Mouse (Mus musculus) stomach, embryonic 14.5 days (tissue): ENCODE measurements around the gene Slc22a23. TPM values are rescaled to one million over a fixed set of nuclear protein-coding genes. Genes with fewer than 3 reads are reported as not detected.
A peak's percentile ranks its signal among the peaks of the same experiment; 100 is the strongest.

Experiments
- ATAC-seq: fragments of 200-750 bp; cut with Nextera tagmentation; 2 replicates; pipeline ENCODE4 v1.8.0; 2017; ENCODE audit warnings: low read depth, moderate TSS enrichment; ENCODE audit not compliant: insufficient number of reproducible peaks, insufficient read depth, low FRiP score
- H3K27ac ChIP-seq: fragments of 300-500 bp; sonication (generic); 2 replicates; pipeline ENCODE4 v1.5.1; 2014; ENCODE audit warnings: mild to moderate bottlenecking, low read length, moderate library complexity, mixed read lengths
- H3K27me3 ChIP-seq: fragments of 300-500 bp; sonication (generic); 2 replicates; pipeline ENCODE4 v1.6.1; 2014; ENCODE audit warnings: low read length, control low read depth, mixed read lengths; ENCODE audit not compliant: control insufficient read depth, insufficient read depth
- H3K36me3 ChIP-seq: fragments of 300-500 bp; sonication (generic); 2 replicates; pipeline ENCODE4 v1.6.1; 2014; ENCODE audit warnings: mild to moderate bottlenecking, control low read depth, low read length, moderate library complexity, mixed read lengths; ENCODE audit not compliant: control insufficient read depth, insufficient read depth
- H3K4me1 ChIP-seq: fragments of 300-500 bp; sonication (generic); 2 replicates; pipeline ENCODE4 v1.6.1; 2014; ENCODE audit warnings: low read length, control low read depth, mixed read lengths; ENCODE audit not compliant: control insufficient read depth, insufficient read depth
- H3K4me2 ChIP-seq: fragments of 300-500 bp; sonication (generic); replicated peaks from 2 replicates; pipeline ENCODE4 v1.6.1; 2014; ENCODE audit warnings: low read depth, low read length, control low read depth
- H3K4me3 ChIP-seq: fragments of 300-500 bp; sonication (generic); 2 replicates; pipeline ENCODE4 v1.5.1; 2014; ENCODE audit warnings: low read depth, low read length, control low read depth
- H3K9ac ChIP-seq: fragments of 300-500 bp; sonication (generic); replicated peaks from 2 replicates; pipeline ENCODE4 v1.6.1; 2014; ENCODE audit warnings: low read depth, mild to moderate bottlenecking, control low read depth, low read length, moderate library complexity, mixed read lengths
- H3K9me3 ChIP-seq: fragments of 300-500 bp; sonication (generic); 2 replicates; pipeline ENCODE4 v1.6.1; 2016; ENCODE audit warnings: low read depth, low read length, control low read depth; ENCODE audit not compliant: control insufficient read depth
- WGBS: fragments of 180-500 bp; shearing (Covaris S2); extraction: QIAGEN DNeasy Blood & Tissue Kit; methylation state at CpG from one replicate; pipeline ENCODE4 v1.1.7; 2014; 5-methylcytosine and 5-hydroxymethylcytosine counted together
- polyA plus RNA-seq: library from polyadenylated mRNA; unstranded; fragments of >200 nt; fragmentation: Nextera tagmentation; extraction: Ambion mirVana; gene quantifications from 2 replicates; pipeline ENCODE4 v1.2.1, GENCODE M21; 2014

Slc22a23 gene
- polyA plus RNA-seq, 1 experiment from 2014 or later: 4.9 TPM

DNA sequence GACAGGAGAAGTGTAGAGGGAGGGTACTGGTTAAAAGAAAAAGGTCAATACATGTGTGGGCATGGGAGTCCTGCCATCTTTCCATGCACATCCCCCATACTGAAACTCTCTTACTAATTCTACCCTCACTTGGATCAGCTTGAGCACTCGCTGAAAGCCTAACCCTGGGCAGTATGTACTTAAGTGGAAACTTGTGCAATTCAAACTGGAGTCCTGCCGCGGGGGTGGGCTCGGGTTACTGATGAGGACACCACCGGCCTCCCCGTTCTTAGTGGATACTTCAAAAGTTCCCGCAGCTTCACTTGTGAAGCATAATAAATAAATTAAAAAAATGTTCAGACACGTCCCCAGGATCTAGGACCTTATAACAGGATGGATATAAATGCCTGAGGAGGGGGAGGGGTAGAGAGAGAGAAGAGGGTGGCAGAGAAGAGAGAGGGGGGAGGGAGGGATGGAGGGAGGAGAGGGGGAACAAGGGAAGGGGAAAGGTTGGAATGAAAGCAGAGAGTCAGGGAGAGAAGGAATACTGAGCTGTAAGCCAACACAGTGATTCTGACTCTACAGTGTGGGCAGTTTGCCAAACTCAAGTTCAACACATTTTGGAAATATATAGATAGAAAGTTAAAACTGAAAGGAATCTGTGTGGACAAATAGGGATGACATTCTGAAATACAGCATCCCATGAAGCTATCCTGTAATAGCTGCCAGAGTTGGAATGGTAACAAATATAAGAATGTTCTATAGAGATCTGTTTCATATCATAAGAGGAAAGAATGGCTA, 72.5 kb downstream of the Slc22a23 start:
- no peak for ATAC-seq
- Histone ChIP-seq H3K4me2 (no peak overlapping the region), H3K36me3 (no peaks in the 10 kb centered on the region), H3K9ac (no peak overlapping the region), H3K27me3 (no peaks in the 10 kb centered on the region), H3K4me1 (peaks cover 8% of the 10 kb centered on the region; the same call in 1 of the 2 replicates), H3K27ac (peak overlapping the region; percentile 33; the same call in 1 of the 2 replicates), H3K9me3 (no peaks in the 10 kb centered on the region), H3K4me3 (no peak overlapping the region)
- 25% methylated on average over 8 of the region's 8 CpGs for WGBS

DNA sequence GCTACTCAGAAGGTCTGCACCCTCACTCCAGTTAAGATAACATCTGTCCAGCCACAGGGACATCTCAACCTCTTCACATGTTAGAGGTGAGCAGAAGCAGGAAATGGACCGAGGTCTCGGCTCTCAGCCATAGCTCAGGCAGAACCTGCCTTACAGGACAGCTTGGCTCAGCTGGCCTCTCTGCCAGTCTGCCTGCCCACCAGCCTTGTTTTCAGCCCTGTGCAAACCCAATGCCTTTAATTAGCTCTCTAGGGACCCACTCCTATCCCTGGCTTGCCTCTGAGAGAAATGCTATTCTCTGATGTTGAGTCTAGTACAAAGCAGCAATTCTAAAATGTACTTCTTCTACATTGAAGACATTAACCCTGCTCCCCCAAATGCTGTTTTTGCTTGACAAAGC, 73.3 kb downstream of the Slc22a23 start:
- Histone ChIP-seq H3K4me2 (no peak overlapping the region), H3K4me3 (no peak overlapping the region), H3K36me3 (no peaks in the 10 kb centered on the region), H3K27ac (no peak overlapping the region), H3K4me1 (peaks cover 8% of the 10 kb centered on the region; the same call in 1 of the 2 replicates), H3K27me3 (no peaks in the 10 kb centered on the region), H3K9me3 (no peaks in the 10 kb centered on the region), H3K9ac (no peak overlapping the region)
- ATAC-seq: no peak
- 74% methylated on average over 2 of the region's 2 CpGs for WGBS

DNA sequence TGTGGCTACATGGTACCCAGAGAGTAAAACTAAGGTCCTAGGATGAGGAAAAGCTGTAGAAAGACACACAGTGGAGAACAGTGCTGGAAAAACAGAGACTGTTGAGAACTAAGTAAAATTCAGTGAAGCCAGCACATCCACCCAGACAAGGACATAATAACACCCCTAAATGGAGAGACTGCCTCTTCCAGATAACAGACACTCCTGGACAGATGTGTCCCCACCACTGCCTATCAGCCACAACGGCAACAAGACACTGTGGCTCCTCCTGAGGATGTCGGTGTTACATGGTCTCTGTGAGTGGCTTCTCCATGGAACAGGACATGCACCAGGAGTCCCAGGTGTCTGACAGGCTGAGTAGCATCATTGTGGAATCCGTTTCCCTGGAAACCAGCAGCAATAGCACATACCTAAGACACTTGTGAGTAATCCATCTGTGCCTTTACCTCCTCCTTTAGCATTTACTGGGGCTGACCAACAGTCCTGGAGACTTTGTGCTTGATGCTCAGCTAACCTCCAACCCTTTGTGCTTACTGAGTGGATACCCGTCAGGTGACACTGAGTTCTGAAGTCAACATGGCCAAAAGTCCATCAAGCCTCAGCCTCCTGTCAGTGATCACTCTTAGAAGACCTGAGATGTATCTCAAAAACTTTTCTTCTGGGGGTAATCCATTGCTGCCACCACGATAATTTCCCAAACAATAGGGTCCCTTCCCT, 73.9 kb downstream of the Slc22a23 start:
- 82% methylated on average over 5 of the region's 5 CpGs for WGBS
- peaks cover 8% of the 10 kb centered on the region; the same call in 1 of the 2 replicates for H3K4me1 ChIP-seq
- ATAC-seq: no peak
- H3K4me2 ChIP-seq: no peak overlapping the region
- H3K9ac ChIP-seq: no peak overlapping the region
- no peaks in the 10 kb centered on the region for H3K27me3 ChIP-seq
- no peaks in the 10 kb centered on the region for H3K36me3 ChIP-seq
- H3K27ac ChIP-seq: no peak overlapping the region
- H3K9me3 ChIP-seq: no peaks in the 10 kb centered on the region
- H3K4me3 ChIP-seq: no peak overlapping the region

DNA sequence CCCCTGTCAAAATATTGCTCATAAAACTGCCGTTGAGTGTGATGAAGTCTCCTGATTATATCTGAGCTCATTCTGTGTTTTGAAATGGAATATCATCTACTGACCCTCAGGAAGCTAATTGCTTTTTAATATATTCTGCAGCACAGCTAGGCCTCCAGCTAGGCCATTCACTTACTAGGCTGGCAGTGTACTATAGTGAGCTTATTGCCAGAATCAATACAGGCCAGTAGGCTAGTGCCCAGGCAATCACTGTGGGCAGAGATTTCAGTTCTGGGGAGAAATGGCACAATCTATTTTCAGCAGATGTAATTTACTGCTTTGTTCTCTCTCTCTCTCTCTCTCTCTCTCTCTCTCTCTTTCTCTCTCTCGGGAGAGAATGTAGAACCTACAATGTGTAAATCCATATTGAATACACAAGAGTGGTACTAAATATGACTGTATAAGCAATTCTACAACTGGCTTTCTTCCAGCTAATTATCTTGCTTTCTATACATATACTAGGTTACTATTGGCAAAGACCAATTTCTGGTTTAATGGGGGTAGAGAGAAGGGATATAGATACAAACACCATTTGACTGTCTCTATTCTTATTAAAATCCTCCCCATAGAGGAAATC, 75.5 kb downstream of the Slc22a23 start:
- Histone ChIP-seq H3K27ac (no peak overlapping the region), H3K36me3 (no peaks in the 10 kb centered on the region), H3K9me3 (no peaks in the 10 kb centered on the region), H3K4me3 (no peak overlapping the region), H3K4me1 (peaks cover 10% of the 10 kb centered on the region; the same call in 1 of the 2 replicates), H3K27me3 (no peaks in the 10 kb centered on the region), H3K9ac (no peak overlapping the region), H3K4me2 (no peak overlapping the region)
- ATAC-seq: no peak
- 60% methylated on average over 2 of the region's 2 CpGs for WGBS

DNA sequence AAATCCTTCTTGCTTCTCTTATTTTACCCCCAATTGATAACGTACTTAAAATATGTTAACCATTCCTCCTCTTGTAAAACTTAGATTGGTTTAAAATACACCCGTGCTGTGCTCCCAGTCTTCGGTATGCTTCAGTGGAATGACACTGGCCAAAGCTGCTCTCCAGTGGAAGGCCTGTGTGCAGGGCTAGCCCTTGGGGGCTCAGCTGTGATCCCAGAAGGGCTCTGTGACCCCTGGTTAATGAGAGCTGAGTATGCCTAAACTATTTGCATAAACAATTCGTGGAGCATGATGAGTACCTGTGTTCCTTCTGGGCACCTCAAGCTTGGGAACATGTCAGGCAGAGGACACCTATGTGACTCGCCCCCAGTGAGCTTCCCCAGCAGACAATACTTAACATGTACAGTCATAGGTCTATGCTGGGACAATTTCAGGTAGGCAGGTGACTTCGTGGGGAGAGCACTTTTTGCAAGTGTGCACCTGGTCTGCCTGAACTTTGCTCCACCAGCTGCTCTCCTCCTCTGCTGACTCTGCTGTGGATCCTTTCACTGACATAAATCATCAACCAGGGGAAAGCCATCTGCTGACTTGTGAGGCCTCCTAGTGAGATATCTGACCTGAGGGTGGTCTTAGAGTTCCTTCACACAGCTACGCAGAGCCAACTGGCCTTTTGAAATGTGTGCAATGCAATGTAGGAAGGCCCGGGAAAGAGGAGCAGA, 77.9 kb downstream of the Slc22a23 start:
- Histone ChIP-seq H3K4me3 (no peak overlapping the region), H3K4me1 (peaks cover 8% of the 10 kb centered on the region; the same call in 1 of the 2 replicates), H3K27me3 (no peaks in the 10 kb centered on the region), H3K9ac (no peak overlapping the region), H3K9me3 (no peaks in the 10 kb centered on the region), H3K36me3 (no peaks in the 10 kb centered on the region), H3K27ac (no peak overlapping the region), H3K4me2 (no peak overlapping the region)
- ATAC-seq: no peak
- WGBS: 71% methylated on average over 8 of the region's 8 CpGs

DNA sequence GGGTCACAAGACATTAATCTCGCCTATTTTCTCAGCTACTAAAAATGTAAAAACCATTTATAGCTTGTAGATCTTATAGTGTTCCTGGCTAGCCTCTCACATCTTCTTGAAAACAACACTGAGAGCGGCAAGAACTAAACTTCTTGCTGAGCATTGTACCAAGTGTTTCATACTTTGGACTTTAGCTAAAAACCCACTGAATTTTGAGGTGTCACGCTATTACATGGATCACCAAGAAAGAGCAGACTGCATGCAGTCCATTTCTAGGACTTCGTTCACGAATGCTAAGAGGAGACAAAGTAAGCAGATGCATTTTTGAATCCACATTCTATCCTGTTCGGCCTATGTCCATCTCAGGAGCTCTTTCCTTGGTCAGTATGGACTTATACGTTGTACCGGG, 78.9 kb downstream of the Slc22a23 start:
- Histone ChIP-seq H3K27ac (no peak overlapping the region), H3K27me3 (no peaks in the 10 kb centered on the region), H3K4me1 (peaks cover 3% of the 10 kb centered on the region; the same call in 1 of the 2 replicates), H3K36me3 (no peaks in the 10 kb centered on the region), H3K9ac (no peak overlapping the region), H3K9me3 (no peaks in the 10 kb centered on the region), H3K4me2 (no peak overlapping the region), H3K4me3 (no peak overlapping the region)
- 94% methylated on average over 8 of the region's 8 CpGs for WGBS
- no peak for ATAC-seq

DNA sequence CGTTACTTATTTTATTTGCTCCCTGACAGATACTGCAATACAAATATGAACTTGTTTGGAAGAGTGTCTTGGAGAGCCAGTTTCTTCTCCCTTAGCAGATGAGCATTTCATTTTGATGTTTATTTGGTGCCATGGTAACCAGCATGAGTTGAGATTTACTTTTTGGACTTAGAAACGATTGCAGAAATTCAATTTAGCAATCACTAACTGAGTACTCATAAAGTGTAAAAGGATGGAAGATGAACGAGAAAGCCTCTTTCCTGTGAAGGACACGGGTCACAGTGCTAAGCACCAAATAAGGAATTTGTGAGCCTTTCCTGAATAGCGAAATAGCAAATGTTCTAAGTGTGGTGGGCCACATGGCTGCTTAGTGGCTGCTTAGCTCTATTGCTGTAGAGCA, 79.4 kb downstream of the Slc22a23 start:
- H3K36me3 ChIP-seq: no peaks in the 10 kb centered on the region
- H3K4me1 ChIP-seq: peaks cover 3% of the 10 kb centered on the region; the same call in 1 of the 2 replicates
- no peaks in the 10 kb centered on the region for H3K27me3 ChIP-seq
- WGBS: 54% methylated on average over 5 of the region's 5 CpGs
- no peak overlapping the region for H3K9ac ChIP-seq
- H3K9me3 ChIP-seq: no peaks in the 10 kb centered on the region
- no peak overlapping the region for H3K4me3 ChIP-seq
- H3K4me2 ChIP-seq: no peak overlapping the region
- H3K27ac ChIP-seq: no peak overlapping the region
- no peak for ATAC-seq

DNA sequence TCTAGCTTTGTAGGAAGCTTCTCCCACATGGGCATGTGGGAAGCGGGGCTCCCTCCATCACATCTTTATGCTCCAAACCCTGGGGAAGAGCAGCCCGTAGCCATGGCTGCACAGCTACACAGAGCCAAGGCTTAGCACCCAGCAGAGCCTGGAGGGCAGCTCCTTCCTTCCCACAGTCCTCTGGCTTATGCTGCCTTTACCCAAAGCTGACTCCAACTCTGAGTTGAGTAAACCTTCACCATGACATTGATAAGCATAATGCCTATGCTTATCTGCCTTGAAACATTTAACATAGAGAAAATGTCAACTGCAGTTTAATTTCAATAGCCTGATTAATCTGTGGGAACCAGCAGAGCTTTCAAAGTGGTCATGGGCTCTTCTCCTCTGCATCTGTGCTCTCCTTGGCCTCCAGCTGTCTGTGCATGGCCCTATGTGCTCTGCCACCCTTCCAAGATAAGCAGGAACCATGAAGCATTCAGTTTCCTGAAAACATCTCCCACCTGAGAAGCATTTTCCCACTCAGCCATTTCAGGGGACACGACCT, 79.9 kb downstream of the Slc22a23 start:
- H3K4me1 ChIP-seq: peaks cover 3% of the 10 kb centered on the region; the same call in 1 of the 2 replicates
- H3K9ac ChIP-seq: no peak overlapping the region
- no peak overlapping the region for H3K4me3 ChIP-seq
- no peaks in the 10 kb centered on the region for H3K27me3 ChIP-seq
- no peak overlapping the region for H3K27ac ChIP-seq
- H3K36me3 ChIP-seq: no peaks in the 10 kb centered on the region
- no peaks in the 10 kb centered on the region for H3K9me3 ChIP-seq
- ATAC-seq: 0 out of 2 replicates have a peak, but pooled peaks have one; percentile 37
- 85% methylated on average over 3 of the region's 3 CpGs for WGBS
- no peak overlapping the region for H3K4me2 ChIP-seq
